Mouse (Mus musculus) ES-E14 (cell line): ENCODE data around the gene Btd. TPM values are rescaled to one million over a fixed set of nuclear protein-coding genes. Genes with fewer than 3 reads are reported as not detected.

ENCODE experiments used
- DNase-seq: peaks from one replicate; pipeline ENCODE4 v3.0.0-alpha.2; 2013; ENCODE audit warnings: low read depth, low spot score
- H3K27ac ChIP-seq: 2 replicates; pipeline ENCODE4 v1.5.1; 2012; ENCODE audit warnings: low read depth, mild to moderate bottlenecking, low read length, moderate library complexity, mixed read lengths; ENCODE audit not compliant: poor library complexity, insufficient read depth, severe bottlenecking
- H3K36me3 ChIP-seq: 2 replicates; pipeline ENCODE4 v1.6.1; 2012; ENCODE audit warnings: mild to moderate bottlenecking, low read length, moderate library complexity, mixed read lengths; ENCODE audit not compliant: control insufficient read depth, poor library complexity, insufficient read depth, severe bottlenecking
- H3K4me1 ChIP-seq, 2 experiments: fragments of 150-350 bp in 1 of 2; sonication (generic) in 1 of 2; 2 replicates each; pipeline ENCODE4 v1.6.1; 2012; ENCODE audit warnings: low read length in 2 of 2, mild to moderate bottlenecking in 1 of 2, mixed read lengths in 1 of 2; ENCODE audit not compliant: control insufficient read depth in 2 of 2, insufficient read depth in 2 of 2, poor library complexity in 1 of 2
- H3K4me3 ChIP-seq, 2 experiments: fragments of 150-350 bp in 1 of 2; sonication (generic) in 1 of 2; 2 replicates each; pipeline ENCODE4 v1.5.1; 2012; ENCODE audit warnings: low read length in 2 of 2, low read depth in 1 of 2, mild to moderate bottlenecking in 1 of 2, mixed read lengths in 1 of 2; ENCODE audit not compliant: insufficient read depth in 1 of 2, poor library complexity in 1 of 2, severe bottlenecking in 1 of 2
- H3K9ac ChIP-seq: 2 replicates; pipeline ENCODE4 v1.6.1; 2012; ENCODE audit warnings: low read depth, mild to moderate bottlenecking, low read length, mixed read lengths; ENCODE audit not compliant: poor library complexity, insufficient read depth, severe bottlenecking
- H3K9me3 ChIP-seq: fragments of 150-350 bp; sonication (generic); 2 replicates; pipeline ENCODE4 v1.6.1; 2012; ENCODE audit warnings: low read depth, mild to moderate bottlenecking, low read length; ENCODE audit not compliant: control insufficient read depth, insufficient read depth
- CHD2 ChIP-seq: IDR thresholded peaks from 2 replicates; pipeline ENCODE4 v1.6.1; 2014; ENCODE audit warnings: mild to moderate bottlenecking, low read depth, low read length, inconsistent platforms
- HCFC1 ChIP-seq: IDR thresholded peaks from 2 replicates; pipeline ENCODE4 v1.6.1; 2012; ENCODE audit warnings: low read length, inconsistent platforms, borderline replicate concordance; ENCODE audit not compliant: insufficient read depth
- MAFK ChIP-seq: IDR thresholded peaks from 2 replicates; pipeline ENCODE4 v1.6.1; 2014; ENCODE audit warnings: mild to moderate bottlenecking, low read depth, low read length, inconsistent platforms; ENCODE audit not compliant: insufficient read depth
- ZC3H11A ChIP-seq: IDR thresholded peaks from 2 replicates; pipeline ENCODE4 v1.6.1; 2012; ENCODE audit warnings: low read depth, mild to moderate bottlenecking, inconsistent platforms, low read length, borderline replicate concordance
- ZNF384 ChIP-seq: IDR thresholded peaks from 2 replicates; pipeline ENCODE4 v1.6.1; 2012; ENCODE audit warnings: low read depth, low read length, inconsistent platforms
- in situ Hi-C, 2 experiments: fragments of 600-800 bp; cut with MboI; formaldehyde crosslinking; loops; one replicate each; pipeline ENCODE4 v1.15.1; 2025; ENCODE audit warnings: low sequenced_read_pairs in 2 of 2, inconsistent platforms in 1 of 2; ENCODE audit not compliant: unreplicated experiment in 2 of 2
- total RNA-seq: library from RNA; depleted of rRNA; stranded (reverse); fragments of 300-350 nt; gene quantifications from 2 replicates; pipeline ENCODE4 v1.2.3, GENCODE M21; 2012

The Btd gene
- total RNA-seq, 1 experiment = 8.1 TPM

DNA sequence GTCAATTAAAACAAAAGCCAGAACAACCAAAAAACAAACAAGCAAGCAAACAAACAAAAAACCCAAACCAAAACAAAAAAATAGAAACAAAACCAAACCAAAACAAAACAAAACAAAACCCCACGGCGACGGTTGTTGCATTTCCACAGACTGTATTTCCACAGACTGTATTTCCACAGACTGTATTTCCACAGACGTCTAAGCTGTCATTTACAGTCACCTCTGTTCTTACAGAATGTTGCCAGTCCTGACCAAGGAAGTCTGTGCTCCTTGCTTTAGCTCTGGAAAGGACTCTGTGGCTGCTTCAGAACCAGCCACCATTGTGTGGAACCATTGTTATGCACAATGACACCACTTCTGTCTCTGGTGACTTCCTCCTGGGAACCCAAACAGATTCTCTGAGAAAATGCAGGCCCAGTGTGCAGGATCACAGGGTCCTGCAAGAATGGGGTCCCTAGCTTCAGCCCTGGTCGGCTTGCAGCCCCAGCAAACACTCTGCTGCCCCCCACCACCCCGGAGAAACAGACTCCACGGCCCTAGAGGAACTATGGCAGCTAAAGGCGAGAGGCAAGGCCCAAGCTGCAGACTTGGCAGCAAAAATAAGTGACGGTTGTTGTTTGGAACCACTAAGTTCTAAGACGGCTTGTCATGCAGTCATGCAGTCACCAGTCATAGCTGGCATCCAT lies 30.9 kb downstream of the Btd start:
- no peaks in the 10 kb centered on the region for H3K36me3 ChIP-seq
- H3K27ac ChIP-seq = no peak overlapping the region
- no peak overlapping the region for H3K4me3 ChIP-seq
- no peak for DNase-seq
- TF ChIP-seq ZC3H11A (no peak), HCFC1 (no peak), ZNF384 (no peak), CHD2 (no peak), MAFK (no peak)
- no peak overlapping the region for H3K9ac ChIP-seq
- peaks cover 3 to 12% of the 10 kb centered on the region in 2 experiments; a peak in 2 of 4 replicates for H3K4me1 ChIP-seq
- H3K9me3 ChIP-seq = no peaks in the 10 kb centered on the region
- in situ Hi-C loops = loop anchor here in 1 of 2 experiments (25.0 kb wide), 1 partner anchor 391 kb away; no protein-coding TSS in a partner anchor

DNA sequence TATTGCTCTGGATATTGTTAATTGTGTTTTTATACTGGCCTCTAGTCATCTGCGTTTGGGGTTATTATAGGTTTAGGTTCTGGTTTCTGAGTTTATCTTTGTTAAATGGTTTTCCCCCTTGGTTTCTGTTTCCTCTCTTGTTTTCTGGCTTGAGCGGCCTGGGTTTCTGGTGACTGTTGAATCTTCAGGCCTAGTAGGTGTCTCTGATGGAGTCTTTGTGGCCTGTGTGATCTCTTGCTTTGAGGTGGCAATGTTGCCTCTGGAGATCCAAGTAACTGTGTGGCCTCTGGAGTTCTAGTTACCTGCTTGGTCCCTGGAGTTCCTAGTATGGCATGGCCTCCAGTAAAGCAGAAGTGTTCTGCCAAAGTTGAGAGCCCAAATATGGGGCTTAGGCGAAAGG lies 39.8 kb downstream of the Btd start:
- in situ Hi-C loops = no loop called here
- no peak overlapping the region for H3K9ac ChIP-seq
- TF ChIP-seq HCFC1 (no peak), ZC3H11A (no peak), MAFK (no peak), ZNF384 (no peak), CHD2 (no peak)
- H3K4me1 ChIP-seq = no peaks in the 10 kb centered on the region
- no peaks in the 10 kb centered on the region for H3K36me3 ChIP-seq
- H3K27ac ChIP-seq = no peak overlapping the region
- H3K9me3 ChIP-seq = no peaks in the 10 kb centered on the region
- no peak overlapping the region for H3K4me3 ChIP-seq
- DNase-seq = no peak

DNA sequence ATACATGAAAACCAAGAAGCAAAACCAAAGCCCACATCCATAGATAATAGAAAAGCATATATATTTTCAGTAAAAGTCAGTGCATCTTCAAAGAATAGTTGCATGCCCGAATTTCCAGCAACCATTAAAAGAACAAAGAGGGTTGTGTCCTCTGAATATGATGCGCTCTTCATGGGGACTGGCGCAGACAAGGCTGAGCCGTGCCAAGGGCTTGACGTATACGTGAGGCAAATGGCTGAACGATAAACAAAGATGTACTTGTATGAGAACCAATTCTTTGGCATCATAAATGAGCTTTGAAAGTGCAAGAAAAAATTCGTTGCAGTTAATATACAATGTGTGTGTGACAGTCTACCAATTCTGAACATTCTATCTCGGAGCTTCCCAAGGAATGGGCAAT lies 40.5 kb downstream of the Btd start:
- TF ChIP-seq ZC3H11A (no peak), MAFK (no peak), ZNF384 (no peak), CHD2 (no peak), HCFC1 (no peak)
- Histone ChIP-seq H3K27ac (no peak overlapping the region), H3K4me3 (no peak overlapping the region), H3K9ac (no peak overlapping the region), H3K36me3 (no peaks in the 10 kb centered on the region), H3K4me1 (no peaks in the 10 kb centered on the region), H3K9me3 (no peaks in the 10 kb centered on the region)
- in situ Hi-C loops = no loop called here
- DNase-seq = no peak

DNA sequence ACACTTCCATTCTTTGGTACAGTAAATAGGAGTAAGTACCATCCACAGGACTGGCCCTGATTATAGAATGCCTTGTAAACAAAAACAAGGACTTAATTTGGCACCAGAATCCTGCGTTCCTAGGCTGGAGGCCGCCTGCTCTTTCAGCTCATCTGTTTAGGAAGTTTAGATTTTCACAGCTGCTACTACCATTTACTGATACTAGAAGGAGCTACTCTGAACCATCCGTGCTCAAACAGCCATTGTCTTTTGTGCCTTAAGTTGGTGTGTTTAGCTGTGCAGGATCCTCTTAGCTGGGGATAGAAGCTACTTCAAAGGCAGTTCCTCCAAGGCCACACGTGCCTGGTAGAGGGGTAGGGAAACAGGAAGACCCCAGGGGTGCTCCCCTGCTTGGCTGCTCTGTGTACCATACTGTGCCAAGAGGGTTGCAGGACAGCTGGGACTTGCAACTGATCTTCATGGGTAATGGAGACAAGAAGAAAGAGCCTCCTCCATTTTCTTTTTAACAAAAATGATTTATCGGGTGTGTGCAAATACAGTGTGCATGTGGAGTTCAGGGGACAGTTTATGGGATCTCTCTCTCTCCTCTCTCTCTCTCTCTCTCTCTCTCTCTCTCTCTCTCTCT lies 41.2 kb downstream of the Btd start:
- TF ChIP-seq HCFC1 (no peak), ZC3H11A (no peak), MAFK (no peak), CHD2 (no peak), ZNF384 (no peak)

More for the DNA sequence above, 41.2 kb downstream of the Btd start:
- in situ Hi-C loops = no loop called here
- Histone ChIP-seq H3K36me3 (no peaks in the 10 kb centered on the region), H3K9ac (no peak overlapping the region), H3K4me1 (no peaks in the 10 kb centered on the region), H3K27ac (no peak overlapping the region), H3K9me3 (no peaks in the 10 kb centered on the region), H3K4me3 (no peak overlapping the region)
- no peak for DNase-seq
